Mouse (Mus musculus) forebrain, embryonic 15.5 days (tissue): ENCODE measurements at regions not wholly inside any gene's neighbourhood (a gene's known extent, or its start where the extent isn't known, plus 50 kb on each side); places are given as distances from the start of the nearest gene placed in this dataset.

ENCODE experiments used
- ATAC-seq: fragments of 200-750 bp; cut with Nextera tagmentation; replicated peaks from 2 replicates; pipeline ENCODE4 v1.8.0; 2017; ENCODE audit warnings: mild to moderate bottlenecking, moderate TSS enrichment, moderate library complexity
- H3K27ac ChIP-seq: fragments of 300-500 bp; sonication (generic); replicated peaks from 2 replicates; pipeline ENCODE4 v1.5.1; 2015; ENCODE audit warnings: mild to moderate bottlenecking, inconsistent platforms
- H3K27me3 ChIP-seq: fragments of 300-500 bp; sonication (generic); 2 replicates; pipeline ENCODE4 v1.6.1; 2015; ENCODE audit warnings: inconsistent platforms
- H3K36me3 ChIP-seq: fragments of 300-500 bp; sonication (generic); 2 replicates; pipeline ENCODE4 v1.6.1; 2015; ENCODE audit warnings: mild to moderate bottlenecking, inconsistent platforms
- H3K4me1 ChIP-seq: fragments of 300-500 bp; sonication (generic); 2 replicates; pipeline ENCODE4 v1.6.1; 2015; ENCODE audit warnings: inconsistent platforms
- H3K4me2 ChIP-seq: fragments of 300-500 bp; sonication (generic); replicated peaks from 2 replicates; pipeline ENCODE4 v1.6.1; 2015; ENCODE audit warnings: mild to moderate bottlenecking, inconsistent platforms
- H3K4me3 ChIP-seq: fragments of 300-500 bp; sonication (generic); 2 replicates; pipeline ENCODE4 v1.5.1; 2015; ENCODE audit warnings: mild to moderate bottlenecking, inconsistent platforms
- H3K9ac ChIP-seq: fragments of 300-500 bp; sonication (generic); replicated peaks from 2 replicates; pipeline ENCODE4 v1.6.1; 2015; ENCODE audit warnings: mild to moderate bottlenecking, inconsistent platforms
- H3K9me3 ChIP-seq: fragments of 300-500 bp; sonication (generic); 2 replicates; pipeline ENCODE4 v1.6.1; 2016; ENCODE audit warnings: inconsistent platforms
- WGBS: fragments of 180-500 bp; shearing (Covaris S2); methylation state at CpG from one replicate; pipeline ENCODE4 v1.1.7; 2015; ENCODE audit warnings: mixed read lengths; 5-methylcytosine and 5-hydroxymethylcytosine counted together

GRCm38 (mm10) chr5:118984797-118985408 is 424.4 kb downstream of the Med13l start:
- Histone ChIP-seq H3K9ac (no peak overlapping the region), H3K4me3 (no peak overlapping the region), H3K36me3 (no peaks in the 10 kb centered on the region), H3K4me1 (0 out of 2 replicates have a peak, but pooled peaks cover 3% of the 10 kb centered on the region), H3K4me2 (no peak overlapping the region), H3K27ac (no peak overlapping the region), H3K9me3 (no peaks in the 10 kb centered on the region), H3K27me3 (no peaks in the 10 kb centered on the region)
- ATAC-seq = no peak
- WGBS = 91% methylated on average over 9 of the region's 9 CpGs

GRCm38 (mm10) chr5:118987376-118988000 is 427.0 kb downstream of the Med13l start:
- H3K4me2 ChIP-seq = no peak overlapping the region
- no peaks in the 10 kb centered on the region for H3K9me3 ChIP-seq
- H3K4me3 ChIP-seq = no peak overlapping the region
- H3K9ac ChIP-seq = no peak overlapping the region
- H3K27me3 ChIP-seq = no peaks in the 10 kb centered on the region
- no peak for ATAC-seq
- WGBS = 75% methylated on average over 10 of the region's 10 CpGs
- H3K4me1 ChIP-seq = no peaks in the 10 kb centered on the region
- H3K27ac ChIP-seq = no peak overlapping the region
- no peaks in the 10 kb centered on the region for H3K36me3 ChIP-seq

GRCm38 (mm10) chr5:118999124-118999523 is 438.6 kb downstream of the Med13l start:
- Histone ChIP-seq H3K4me1 (0 out of 2 replicates have a peak, but pooled peaks cover 4% of the 10 kb centered on the region), H3K4me3 (no peak overlapping the region), H3K4me2 (no peak overlapping the region), H3K36me3 (no peaks in the 10 kb centered on the region), H3K9ac (no peak overlapping the region), H3K27me3 (0 out of 2 replicates have a peak, but pooled peaks cover 10% of the 10 kb centered on the region), H3K9me3 (no peaks in the 10 kb centered on the region), H3K27ac (no peak overlapping the region)
- 4% methylated on average over 15 of the region's 15 CpGs for WGBS
- no peak for ATAC-seq

GRCm38 (mm10) chr5:119005825-119006471 is 445.5 kb downstream of the Med13l start:
- Histone ChIP-seq H3K9me3 (no peaks in the 10 kb centered on the region), H3K9ac (peak overlapping the region; percentile 35), H3K4me3 (peak overlapping the region; percentile 31), H3K4me1 (peaks cover 13% of the 10 kb centered on the region), H3K4me2 (peak overlapping the region; percentile 74), H3K27ac (no peak overlapping the region), H3K27me3 (peaks cover 19% of the 10 kb centered on the region; the same call in 1 of the 2 replicates), H3K36me3 (no peaks in the 10 kb centered on the region)
- under 1% methylated on average over 34 of the region's 34 CpGs for WGBS
- peak; percentile 68 for ATAC-seq

- no peak overlapping the region for H3K9ac ChIP-seq
- no peaks in the 10 kb centered on the region for H3K9me3 ChIP-seq
- H3K4me2 ChIP-seq = no peak overlapping the region
- peaks cover 13% of the 10 kb centered on the region for H3K4me1 ChIP-seq
- WGBS = 84% methylated on average over 14 of the region's 14 CpGs
- no peak overlapping the region for H3K4me3 ChIP-seq
- H3K36me3 ChIP-seq = no peaks in the 10 kb centered on the region
- H3K27ac ChIP-seq = no peak overlapping the region
- no peak for ATAC-seq
- H3K27me3 ChIP-seq = peaks cover 15% of the 10 kb centered on the region; the same call in 1 of the 2 replicates
Measured at GRCm38 (mm10) chr5:119010048-119010447, 449.6 kb downstream of the Med13l start.

GRCm38 (mm10) chr5:119015181-119015580 is 454.7 kb downstream of the Med13l start:
- no peak for ATAC-seq
- no peaks in the 10 kb centered on the region for H3K36me3 ChIP-seq
- no peaks in the 10 kb centered on the region for H3K27me3 ChIP-seq
- no peak overlapping the region for H3K27ac ChIP-seq
- H3K9ac ChIP-seq = no peak overlapping the region
- H3K4me1 ChIP-seq = peaks cover 7% of the 10 kb centered on the region; the same call in 1 of the 2 replicates
- H3K4me2 ChIP-seq = no peak overlapping the region
- H3K4me3 ChIP-seq = no peak overlapping the region
- H3K9me3 ChIP-seq = no peaks in the 10 kb centered on the region
- WGBS = 84% methylated on average over 5 of the region's 5 CpGs

- H3K27ac ChIP-seq = no peak overlapping the region
- ATAC-seq = peak; percentile 58; the same call in 1 of the 2 replicates
- H3K4me2 ChIP-seq = no peak overlapping the region
- peaks cover 7% of the 10 kb centered on the region; the same call in 1 of the 2 replicates for H3K4me1 ChIP-seq
- H3K9ac ChIP-seq = no peak overlapping the region
- no peaks in the 10 kb centered on the region for H3K9me3 ChIP-seq
- no peaks in the 10 kb centered on the region for H3K27me3 ChIP-seq
- no peaks in the 10 kb centered on the region for H3K36me3 ChIP-seq
- WGBS = 2% methylated on average over 15 of the region's 15 CpGs
- H3K4me3 ChIP-seq = no peak overlapping the region
Measured at GRCm38 (mm10) chr5:119015606-119016255, 455.3 kb downstream of the Med13l start.

- no peak overlapping the region for H3K9ac ChIP-seq
- WGBS = 25% methylated on average over 4 of the region's 4 CpGs
- ATAC-seq = no peak
- no peaks in the 10 kb centered on the region for H3K36me3 ChIP-seq
- H3K27ac ChIP-seq = no peak overlapping the region
- no peaks in the 10 kb centered on the region for H3K9me3 ChIP-seq
- H3K4me1 ChIP-seq = peaks cover 7% of the 10 kb centered on the region; the same call in 1 of the 2 replicates
- H3K4me2 ChIP-seq = no peak overlapping the region
- no peaks in the 10 kb centered on the region for H3K27me3 ChIP-seq
- no peak overlapping the region for H3K4me3 ChIP-seq
Measured at GRCm38 (mm10) chr5:119016420-119016819, 455.9 kb downstream of the Med13l start.

GRCm38 (mm10) chr5:119023947-119024346 is 463.5 kb downstream of the Med13l start:
- Histone ChIP-seq H3K9ac (no peak overlapping the region), H3K36me3 (no peaks in the 10 kb centered on the region), H3K27me3 (no peaks in the 10 kb centered on the region), H3K4me2 (no peak overlapping the region), H3K27ac (no peak overlapping the region), H3K4me3 (no peak overlapping the region), H3K9me3 (no peaks in the 10 kb centered on the region), H3K4me1 (no peaks in the 10 kb centered on the region)
- 79% methylated on average over 8 of the region's 8 CpGs for WGBS
- no peak for ATAC-seq

GRCm38 (mm10) chr5:119032051-119032450 is 471.6 kb downstream of the Med13l start:
- 86% methylated on average over 5 of the region's 5 CpGs for WGBS
- ATAC-seq = no peak
- Histone ChIP-seq H3K4me1 (no peaks in the 10 kb centered on the region), H3K9ac (no peak overlapping the region), H3K9me3 (no peaks in the 10 kb centered on the region), H3K4me3 (no peak overlapping the region), H3K27ac (no peak overlapping the region), H3K27me3 (0 out of 2 replicates have a peak, but pooled peaks cover 2% of the 10 kb centered on the region), H3K36me3 (no peaks in the 10 kb centered on the region), H3K4me2 (no peak overlapping the region)

- Histone ChIP-seq H3K9ac (no peak overlapping the region), H3K27me3 (no peaks in the 10 kb centered on the region), H3K9me3 (no peaks in the 10 kb centered on the region), H3K4me3 (no peak overlapping the region), H3K27ac (no peak overlapping the region), H3K4me1 (0 out of 2 replicates have a peak, but pooled peaks cover 3% of the 10 kb centered on the region), H3K4me2 (no peak overlapping the region), H3K36me3 (no peaks in the 10 kb centered on the region)
- no peak for ATAC-seq
- 87% methylated on average over 10 of the region's 10 CpGs for WGBS
Measured at GRCm38 (mm10) chr5:119044548-119044947, 484.1 kb downstream of the Med13l start.

GRCm38 (mm10) chr5:119047581-119047980 is 487.1 kb downstream of the Med13l start:
- Histone ChIP-seq H3K9ac (no peak overlapping the region), H3K4me3 (no peak overlapping the region), H3K9me3 (no peaks in the 10 kb centered on the region), H3K27ac (no peak overlapping the region), H3K27me3 (no peaks in the 10 kb centered on the region), H3K4me2 (no peak overlapping the region), H3K4me1 (0 out of 2 replicates have a peak, but pooled peaks cover 3% of the 10 kb centered on the region), H3K36me3 (no peaks in the 10 kb centered on the region)
- 11% methylated on average over 4 of the region's 4 CpGs for WGBS
- no peak for ATAC-seq
